Mouse (Mus musculus): ENCODE measurements around the gene Gm2174. TPM values are rescaled to one million over a fixed set of nuclear protein-coding genes. Genes with fewer than 3 reads are reported as not detected.

The Gm2174 gene
- polyA plus RNA-seq, 1 experiment from 2014 or later = 3.1 TPM

Other genes with a start within 250 kb of the Gm2174 start
- gene Gm773, start 235.1 kb upstream of the Gm2174 start, polyA plus RNA-seq (2015; fragmentation: Nextera tagmentation; extraction: Ambion mirVana) = not detected in 2 replicates
- gene Zfp449, start 101.6 kb upstream of the Gm2174 start, polyA plus RNA-seq (2015; fragmentation: Nextera tagmentation; extraction: Ambion mirVana) = 7.6 and 8.2 TPM in 2 replicates
- gene Smim10l2a, start 73.4 kb upstream of the Gm2174 start, polyA plus RNA-seq (2015; fragmentation: Nextera tagmentation; extraction: Ambion mirVana) = 7.5 and 7.9 TPM in 2 replicates
- 26.5 and 26.9 TPM in 2 replicates for gene Ints6l, start 6.9 kb downstream of the Gm2174 start, polyA plus RNA-seq (2015; fragmentation: Nextera tagmentation; extraction: Ambion mirVana)
- gene Gm10477, start 76.8 kb downstream of the Gm2174 start, polyA plus RNA-seq (2015; fragmentation: Nextera tagmentation; extraction: Ambion mirVana) = not detected in 2 replicates
- gene Gm648, start 101.6 kb downstream of the Gm2174 start, polyA plus RNA-seq (2015; fragmentation: Nextera tagmentation; extraction: Ambion mirVana) = 0.14 TPM in 1 of 2 replicates, not detected in the other
- 25.1 and 26.8 TPM in 2 replicates for gene Mmgt1, start 150.1 kb downstream of the Gm2174 start, polyA plus RNA-seq (2015; fragmentation: Nextera tagmentation; extraction: Ambion mirVana)
- gene Slc9a6, start 161.8 kb downstream of the Gm2174 start, polyA plus RNA-seq (2015; fragmentation: Nextera tagmentation; extraction: Ambion mirVana) = 10.4 and 11.8 TPM in 2 replicates

Measured in lung, embryonic 15.5 days (tissue).